17 mouse cellular contexts compared by ENCODE assay signal in genomic region chr10:59889953-59890751, GRCm38 (mm10). TPM values are rescaled to one million over a fixed set of nuclear protein-coding genes. Genes with fewer than 3 reads are reported as not detected.
A peak's percentile ranks its signal among the peaks of the same experiment; 100 is the strongest.
DNase-seq lines count a peak whose midpoint lies in the region; ATAC-seq and TF ChIP-seq lines count a peak whose summit lies in the region.
"Had no signal": no experiment of that assay in that cellular context is flagged by ENCODE, and none has a peak within 500 bp of the region (broad histone marks: within the 10 kb centered on the region; RNA-seq: fewer than 3 reads in every experiment).

No protein-coding gene starts in this region.

- 0 out of 2 replicates have a peak overlapping the region, but pooled peaks have one; percentile 4 for H3K27ac ChIP-seq in heart, embryonic 11.5 days (ENCODE audit: low read depth, low read length)
- H3K27ac ChIP-seq in stomach, embryonic 14.5 days (ENCODE audit: low read length), result no peak overlapping the region
- H3K27ac ChIP-seq in stomach, postnatal 0 days (replicated peaks), result no peak overlapping the region
- no peak overlapping the region for H3K27ac ChIP-seq in hindbrain, embryonic 15.5 days (replicated peaks)
- H3K27ac ChIP-seq: midbrain, embryonic 12.5 days had no signal

- no peak for TF ChIP-seq EP300 in stomach, postnatal 0 days (optimal IDR thresholded peaks at IDR 0.05)

- H3K4me2 ChIP-seq in heart, embryonic 11.5 days, result no peak overlapping the region
- no peak overlapping the region for H3K4me2 ChIP-seq in stomach, embryonic 14.5 days (replicated peaks; ENCODE audit: low read depth, low read length)
- H3K4me2 ChIP-seq in stomach, postnatal 0 days (replicated peaks; ENCODE audit: low read depth), result no peak overlapping the region
- H3K4me2 ChIP-seq in hindbrain, embryonic 15.5 days, result no peak overlapping the region
- H3K4me2 ChIP-seq: midbrain, embryonic 12.5 days had no signal

- H3K4me1 ChIP-seq in heart, embryonic 11.5 days (ENCODE audit: control insufficient read depth, insufficient read depth, low read length), result 0 out of 2 replicates have a peak, but pooled peaks cover 2% of the 10 kb centered on the region
- H3K4me1 ChIP-seq in stomach, embryonic 14.5 days (ENCODE audit: control insufficient read depth, insufficient read depth, low read length), result no peaks in the 10 kb centered on the region
- H3K4me1 ChIP-seq in stomach, postnatal 0 days (replicated peaks; ENCODE audit: control insufficient read depth, insufficient read depth), result no peaks in the 10 kb centered on the region
- H3K4me1 ChIP-seq in hindbrain, embryonic 15.5 days (replicated peaks), result peaks cover 25% of the 10 kb centered on the region

- H3K36me3 ChIP-seq in heart, embryonic 11.5 days (ENCODE audit: control insufficient read depth, insufficient read depth, low read length), result peaks cover 16% of the 10 kb centered on the region; the same call in 1 of the 2 replicates
- peaks cover 31% of the 10 kb centered on the region for H3K36me3 ChIP-seq in stomach, embryonic 14.5 days (ENCODE audit: control insufficient read depth, insufficient read depth, low read length)
- H3K36me3 ChIP-seq in stomach, postnatal 0 days (ENCODE audit: control insufficient read depth, insufficient read depth, low read length), result peaks cover 7% of the 10 kb centered on the region
- H3K36me3 ChIP-seq in hindbrain, embryonic 15.5 days, result peaks cover 25% of the 10 kb centered on the region

- TF ChIP-seq CTCF in stomach, postnatal 0 days (IDR thresholded peaks at IDR 0.05; ENCODE audit: low read depth), result no peak

- DNase-seq in heart, adult 9 months (ENCODE audit: low spot score in 2 of 2), result no peak
- DNase-seq in stomach, postnatal 0 days (ENCODE audit: low spot score), result no peak
- DNase-seq in cerebellum, postnatal 25 days, result no peak
- no peak for DNase-seq in right cerebral cortex, adult 2 months (ENCODE audit: low spot score in 2 of 2)
- DNase-seq: adrenal gland, postnatal 10 days; cerebellum, adult 9-10 months; heart, postnatal 10 days; kidney, postnatal 10 days; left cerebral cortex, postnatal 4 days; right cerebral cortex, postnatal 14 days; thymus, adult 18-20 months had no signal

- WGBS in heart, embryonic 11.5 days (ENCODE audit: insufficient replicate concordance), result 84% methylated on average over 15 of the region's 15 CpGs
- WGBS in stomach, embryonic 14.5 days, result 80% methylated on average over 15 of the region's 15 CpGs
- 90% methylated on average over 15 of the region's 15 CpGs for WGBS in stomach, postnatal 0 days
- WGBS in hindbrain, embryonic 15.5 days, result 82% methylated on average over 15 of the region's 15 CpGs

- no peaks in the 10 kb centered on the region for H3K27me3 ChIP-seq in heart, embryonic 11.5 days (ENCODE audit: control insufficient read depth, insufficient read depth, low read length)
- H3K27me3 ChIP-seq in stomach, embryonic 14.5 days (ENCODE audit: control insufficient read depth, insufficient read depth, low read length), result no peaks in the 10 kb centered on the region
- no peaks in the 10 kb centered on the region for H3K27me3 ChIP-seq in stomach, postnatal 0 days (ENCODE audit: control insufficient read depth, insufficient read depth, low read length)
- H3K27me3 ChIP-seq in hindbrain, embryonic 15.5 days, result no peaks in the 10 kb centered on the region
- H3K27me3 ChIP-seq: midbrain, embryonic 12.5 days had no signal

- no peak overlapping the region for H3K9ac ChIP-seq in heart, embryonic 11.5 days (ENCODE audit: low read depth, low read length)
- no peak overlapping the region for H3K9ac ChIP-seq in stomach, embryonic 14.5 days (replicated peaks; ENCODE audit: low read depth, low read length)
- H3K9ac ChIP-seq in stomach, postnatal 0 days (ENCODE audit: low read length), result no peak overlapping the region
- H3K9ac ChIP-seq in hindbrain, embryonic 15.5 days, result no peak overlapping the region
- H3K9ac ChIP-seq: midbrain, embryonic 12.5 days had no signal

- no peak for ATAC-seq in heart, embryonic 11.5 days (replicated peaks; ENCODE audit: insufficient number of reproducible peaks, low FRiP score, low TSS enrichment)
- 0 out of 2 replicates have a peak, but pooled peaks have one; percentile 1 for ATAC-seq in stomach, embryonic 14.5 days (ENCODE audit: insufficient number of reproducible peaks, insufficient read depth, low FRiP score, low read depth)
- ATAC-seq in stomach, postnatal 0 days (ENCODE audit: low FRiP score, low TSS enrichment), result no peak
- peak; percentile 43; the same call in 1 of the 2 replicates for ATAC-seq in hindbrain, embryonic 15.5 days (ENCODE audit: low FRiP score, low read depth)
- ATAC-seq: intestine, embryonic 16.5 days had no signal

- no peak overlapping the region for H3K4me3 ChIP-seq in heart, embryonic 11.5 days (ENCODE audit: low read depth, low read length)
- H3K4me3 ChIP-seq in stomach, embryonic 14.5 days (ENCODE audit: low read depth, low read length), result no peak overlapping the region
- H3K4me3 ChIP-seq in stomach, postnatal 0 days (ENCODE audit: low read depth, low read length), result no peak overlapping the region
- H3K4me3 ChIP-seq in hindbrain, embryonic 15.5 days, result no peak overlapping the region
- H3K4me3 ChIP-seq: midbrain, embryonic 12.5 days had no signal

- H3K9me3 ChIP-seq in heart, embryonic 11.5 days (replicated peaks; ENCODE audit: control insufficient read depth, low read length), result no peaks in the 10 kb centered on the region
- H3K9me3 ChIP-seq in stomach, embryonic 14.5 days (ENCODE audit: control insufficient read depth, low read depth, low read length), result no peaks in the 10 kb centered on the region
- no peaks in the 10 kb centered on the region for H3K9me3 ChIP-seq in stomach, postnatal 0 days (ENCODE audit: control insufficient read depth, low read length)
- no peaks in the 10 kb centered on the region for H3K9me3 ChIP-seq in hindbrain, embryonic 15.5 days
- H3K9me3 ChIP-seq: G1E; midbrain, embryonic 12.5 days had no signal

RNA-seq across cellular contexts. Expression of gene Dnajb12, which starts 10.8 kb away (rescaled TPM):
- 30.3 and 31.3 TPM in 2 replicates for polyA plus RNA-seq in heart, embryonic 11.5 days (2014; fragmentation: Nextera tagmentation; extraction: Ambion mirVana)
- 26.5 and 29.8 TPM in 2 replicates for polyA plus RNA-seq in stomach, embryonic 14.5 days (2014; fragmentation: Nextera tagmentation; extraction: Ambion mirVana)
- 17.4 and 19.0 TPM in 2 replicates for polyA plus RNA-seq in stomach, postnatal 0 days (2015; fragmentation: Nextera tagmentation; extraction: Ambion mirVana)
- 18.6 and 24.6 TPM in 2 replicates for polyA plus RNA-seq in hindbrain, embryonic 15.5 days (2015; fragmentation: Nextera tagmentation; extraction: Ambion mirVana)

Comparison
In these comparisons a context has a peak if more than half of its experiments do, and no peak if none do; other contexts are left out.
1. ATAC-seq: peak in stomach, embryonic 14.5 days (single experiment) and hindbrain, embryonic 15.5 days (single experiment); none in heart, embryonic 11.5 days (single experiment) and stomach, postnatal 0 days (single experiment).